Mouse (Mus musculus) liver, adult 10 weeks (tissue): ENCODE data around the gene Olfr1049. TPM values are rescaled to one million over a fixed set of nuclear protein-coding genes. Genes with fewer than 3 reads are reported as not detected.

Experiments
- polyA plus RNA-seq: library from polyadenylated mRNA; stranded (reverse); fragments of 350-450 nt; fragmentation: Illumina TruSeq; extraction: RNeasy Lipid Tissue Mini Kit (QIAGEN cat#74804); gene quantifications from one replicate; pipeline ENCODE4 v1.2.3, GENCODE M21; 2014; ENCODE audit warnings: low read depth, low replicate concordance

The Olfr1049 gene
- polyA plus RNA-seq: not detected

DNA sequence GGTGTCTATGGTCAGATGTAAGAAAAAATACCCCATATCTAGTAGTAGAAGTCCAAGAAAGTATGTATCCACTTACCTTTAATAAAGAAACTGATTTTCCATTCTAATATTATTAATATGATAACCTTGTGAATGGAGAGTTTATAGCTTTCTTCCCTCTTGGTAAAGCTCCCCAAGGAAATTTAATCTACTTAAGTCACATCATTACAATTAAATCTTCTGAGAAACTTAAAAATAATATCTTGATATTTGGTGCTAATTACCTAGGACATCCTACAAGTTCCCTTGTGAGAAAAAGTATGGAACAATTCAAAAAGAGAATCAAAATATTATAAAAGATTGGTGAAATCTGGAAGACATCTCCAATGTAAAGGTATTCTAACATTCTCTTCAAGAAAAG, at the start of gene Olfr1049:
Gene Olfr1049 (minus strand): TSS at position 101 of the 400 bp plus-strand sequence.

DNA sequence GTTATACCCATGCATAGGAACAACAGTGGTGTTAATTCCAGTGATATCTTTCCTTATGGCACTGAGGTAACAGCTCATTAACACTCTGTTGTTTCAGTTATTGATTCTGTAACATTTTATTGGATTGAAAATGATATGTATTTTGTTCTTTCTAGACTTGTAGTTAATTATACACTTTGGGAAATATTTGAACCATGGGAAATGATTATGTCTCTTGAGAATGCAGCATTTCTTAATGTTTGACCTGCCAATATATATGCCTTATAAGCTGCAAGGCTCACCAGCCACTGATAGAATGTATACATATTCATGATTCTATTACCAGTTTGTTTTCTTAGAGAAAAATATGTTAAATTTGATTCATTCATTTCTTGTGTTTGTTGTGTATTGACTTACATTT, 34.0 kb upstream of the Olfr1049 start, which contains the start of gene Olfr1052:
Gene Olfr1052 (plus strand): TSS at position 301 of the 400 bp plus-strand sequence.

GRCm38 (mm10) chr2:86278988-86279387, 20.9 kb upstream of the Olfr1049 start, which contains the start of gene Olfr1051:
TSS of gene Olfr1051 (minus strand) at chr2:86279088.

DNA sequence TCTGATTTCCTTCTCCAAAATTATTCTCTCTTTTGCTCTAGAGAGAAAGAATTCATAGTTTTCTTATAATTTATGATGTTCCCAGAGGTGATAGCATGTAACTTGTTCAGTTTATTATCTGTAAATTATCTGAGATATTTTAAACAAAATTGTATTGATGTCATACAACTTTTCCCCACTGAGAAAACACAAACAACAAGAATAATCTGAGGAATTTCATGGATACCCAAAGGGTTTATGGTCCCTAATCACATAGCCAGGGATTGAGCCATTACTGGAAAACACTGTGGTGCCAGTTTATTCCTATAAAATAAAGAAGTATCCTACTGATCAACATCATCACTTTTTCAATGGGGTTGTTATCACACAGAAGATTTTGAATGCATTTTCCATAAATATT, 17.9 kb downstream of the Olfr1049 start, which contains the start of gene Olfr1048:
Gene Olfr1048 (minus strand): TSS at position 101 of the 400 bp plus-strand sequence.

DNA sequence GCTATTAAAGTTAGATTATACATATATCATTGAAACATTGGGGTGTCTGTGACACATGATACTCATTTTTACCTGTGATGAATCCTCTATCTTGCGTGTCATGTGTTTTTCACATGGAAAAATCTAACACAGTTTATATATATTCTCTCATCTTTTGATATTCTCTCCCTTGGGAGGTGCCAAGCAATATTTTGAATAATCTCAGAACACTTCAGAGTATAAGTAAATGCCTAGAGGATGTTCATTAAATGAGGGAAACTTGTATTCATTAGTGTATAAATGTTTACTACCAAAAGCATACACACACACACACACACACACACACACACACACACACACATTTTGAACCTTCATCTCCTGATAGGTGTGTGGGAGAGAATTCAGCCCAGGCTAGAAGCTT, 26.8 kb downstream of the Olfr1049 start, which contains the start of gene Olfr1047:
Gene Olfr1047 (minus strand): TSS at position 101 of the 400 bp plus-strand sequence.

DNA sequence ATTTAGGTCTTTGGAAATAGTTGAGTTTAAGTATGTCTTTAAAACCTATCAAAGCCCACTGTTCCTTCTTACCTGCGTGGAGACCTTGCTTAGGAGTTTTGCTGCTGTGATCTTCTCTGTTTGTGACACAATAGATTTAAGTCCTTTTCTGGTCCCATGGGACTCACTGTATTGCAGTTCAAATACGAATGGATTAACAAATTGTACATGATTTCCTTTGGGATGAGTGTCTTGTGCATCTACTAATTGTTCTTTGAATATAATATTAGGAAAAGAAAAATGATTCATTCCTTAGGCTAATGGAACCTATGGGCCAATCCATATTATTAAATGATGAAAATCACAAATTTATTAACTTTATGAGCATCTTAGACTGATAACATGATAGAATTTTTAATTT, 38.9 kb downstream of the Olfr1049 start, which contains the start of gene Olfr1046:
Gene Olfr1046 (minus strand): TSS at position 101 of the 400 bp plus-strand sequence.

Other genes with a start within 250 kb of the Olfr1049 start
- gene Olfr1033, start 237.7 kb downstream of the Olfr1049 start, polyA plus RNA-seq: 14.7 TPM
- 5.8 TPM for gene Olfr1034, start 212.5 kb downstream of the Olfr1049 start, polyA plus RNA-seq
- not detected for gene Olfr1036, start 184.3 kb downstream of the Olfr1049 start, polyA plus RNA-seq
- not detected for gene Olfr1037, start 170.9 kb downstream of the Olfr1049 start, polyA plus RNA-seq
- not detected for gene Olfr1039, start 122.4 kb downstream of the Olfr1049 start, polyA plus RNA-seq
- not detected for gene Olfr1040, start 111.6 kb downstream of the Olfr1049 start, polyA plus RNA-seq
- not detected for gene Olfr1042, start 96.5 kb downstream of the Olfr1049 start, polyA plus RNA-seq
- gene Olfr1043, start 90.8 kb downstream of the Olfr1049 start, polyA plus RNA-seq: not detected
- gene Olfr1044, start 80.5 kb downstream of the Olfr1049 start, polyA plus RNA-seq: not detected
- gene Olfr52, start 72.6 kb downstream of the Olfr1049 start, polyA plus RNA-seq: not detected
- not detected for gene Olfr1045, start 55.3 kb downstream of the Olfr1049 start, polyA plus RNA-seq
- gene Olfr1046, start 39.0 kb downstream of the Olfr1049 start, polyA plus RNA-seq: not detected
- gene Olfr1047, start 26.9 kb downstream of the Olfr1049 start, polyA plus RNA-seq: not detected
- not detected for gene Olfr1048, start 18.0 kb downstream of the Olfr1049 start, polyA plus RNA-seq
- not detected for gene Olfr1051, start 20.8 kb upstream of the Olfr1049 start, polyA plus RNA-seq
- gene Olfr1052, start 34.1 kb upstream of the Olfr1049 start, polyA plus RNA-seq: not detected
- gene Olfr1053, start 57.0 kb upstream of the Olfr1049 start, polyA plus RNA-seq: not detected
- gene Olfr1054, start 77.1 kb upstream of the Olfr1049 start, polyA plus RNA-seq: not detected
- not detected for gene Olfr1055, start 92.0 kb upstream of the Olfr1049 start, polyA plus RNA-seq
- gene Olfr1056, start 104.1 kb upstream of the Olfr1049 start, polyA plus RNA-seq: not detected
- gene Olfr1057, start 120.1 kb upstream of the Olfr1049 start, polyA plus RNA-seq: not detected
- gene Olfr1058, start 130.2 kb upstream of the Olfr1049 start, polyA plus RNA-seq: not detected
- gene Olfr1061, start 155.7 kb upstream of the Olfr1049 start, polyA plus RNA-seq: not detected
- gene Olfr1062, start 168.4 kb upstream of the Olfr1049 start, polyA plus RNA-seq: not detected
- not detected for gene Olfr1065, start 192.3 kb upstream of the Olfr1049 start, polyA plus RNA-seq
- not detected for gene Olfr1066, start 197.9 kb upstream of the Olfr1049 start, polyA plus RNA-seq
- not detected for gene Olfr228, start 229.1 kb upstream of the Olfr1049 start, polyA plus RNA-seq